Mouse (Mus musculus): ENCODE data around the gene Kcnd2. TPM values are rescaled to one million over a fixed set of nuclear protein-coding genes. Genes with fewer than 3 reads are reported as not detected.

Gene Kcnd2
- not detected for polyA plus RNA-seq (2015; fragmentation: Illumina TruSeq; extraction: RNeasy Lipid Tissue Mini Kit (QIAGEN cat#74804); ENCODE audit: insufficient read depth, low read depth, low replicate concordance)

DNA sequence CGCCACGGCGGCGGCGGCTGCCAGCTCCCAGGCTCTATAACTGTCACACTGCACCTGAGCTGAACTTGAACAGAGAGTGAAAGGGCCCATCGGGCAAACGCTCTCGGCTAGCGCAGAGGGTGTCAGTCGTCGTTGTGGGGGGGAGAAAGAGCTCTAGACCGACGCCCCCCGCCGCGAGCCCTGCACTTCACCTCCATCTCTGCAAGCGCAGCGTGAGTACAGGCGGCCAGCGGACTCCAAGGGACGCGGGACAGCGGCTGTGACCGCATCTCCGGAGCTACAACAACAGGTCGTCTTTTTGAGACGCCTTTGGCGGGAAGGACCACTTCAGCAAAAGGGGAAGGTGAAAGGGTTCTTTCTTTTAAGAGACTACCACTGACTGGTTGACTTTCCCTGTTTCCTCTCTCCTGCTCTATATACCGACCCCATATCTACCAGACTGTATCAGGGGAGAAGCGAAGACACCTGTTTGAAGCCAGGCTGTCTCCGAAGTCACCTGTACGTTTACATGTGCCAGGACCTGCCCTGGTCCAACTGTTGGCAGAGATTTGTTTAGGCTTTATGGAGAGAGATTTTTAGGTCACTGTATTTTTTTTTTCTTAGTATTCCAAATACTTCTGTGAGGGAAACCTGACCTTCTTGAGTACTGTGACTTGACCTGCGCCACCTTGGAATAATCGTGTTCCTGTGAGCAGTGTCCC lies at the start of gene Kcnd2:
TSS of gene Kcnd2 (plus strand) at position 13 of the 701 bp plus-strand sequence.

All from pancreas, adult 10 weeks (tissue).